Mouse (Mus musculus): ENCODE measurements around the gene Kcnk5. TPM values are rescaled to one million over a fixed set of nuclear protein-coding genes. Genes with fewer than 3 reads are reported as not detected.

Gene Kcnk5
- polyA plus RNA-seq, 1 experiment from 2014 or later: 5.1 TPM

GRCm38 (mm10) chr14:20149127-20150080 lies 32.2 kb downstream of the Kcnk5 start:
- Histone ChIP-seq H3K27me3 (ENCODE audit: insufficient read depth, low read length) (no peaks in the 10 kb centered on the region), H3K9me3 (ENCODE audit: low read length) (no peaks in the 10 kb centered on the region), H3K9ac (replicated peaks) (no peak overlapping the region), H3K4me3 (ENCODE audit: low read depth, low read length) (no peak overlapping the region), H3K4me2 (ENCODE audit: low read depth, low read length) (no peak overlapping the region), H3K4me1 (ENCODE audit: insufficient read depth) (no peaks in the 10 kb centered on the region), H3K27ac (ENCODE audit: low read depth) (no peak overlapping the region), H3K36me3 (replicated peaks; ENCODE audit: insufficient read depth, low read length) (0 out of 2 replicates have a peak, but pooled peaks cover 7% of the 10 kb centered on the region)
- TF ChIP-seq EP300 (IDR thresholded peaks at IDR 0.05; ENCODE audit: low read depth): no peak
- WGBS (ENCODE audit: insufficient replicate concordance): 80% methylated on average over 22 of the region's 22 CpGs
- DNase-seq (no peak), ATAC-seq (no peak)

- peaks cover 7% of the 10 kb centered on the region; the same call in 1 of the 2 replicates for H3K36me3 ChIP-seq (replicated peaks; ENCODE audit: insufficient read depth, low read length)
- H3K27ac ChIP-seq (ENCODE audit: low read depth): no peak overlapping the region
- H3K4me1 ChIP-seq (ENCODE audit: insufficient read depth): no peaks in the 10 kb centered on the region
- TF ChIP-seq CTCF (IDR thresholded peaks at IDR 0.05; ENCODE audit: low read depth): no peak
- TF ChIP-seq EP300 (IDR thresholded peaks at IDR 0.05; ENCODE audit: low read depth): no peak
- no peak overlapping the region for H3K9ac ChIP-seq (replicated peaks)
- H3K9me3 ChIP-seq (ENCODE audit: low read length): no peaks in the 10 kb centered on the region
- WGBS (ENCODE audit: insufficient replicate concordance): 84% methylated on average over 11 of the region's 11 CpGs
- no peak overlapping the region for H3K4me3 ChIP-seq (ENCODE audit: low read depth, low read length)
- H3K4me2 ChIP-seq (ENCODE audit: low read depth, low read length): no peak overlapping the region
- DNase-seq (no peak), ATAC-seq (no peak)
- no peaks in the 10 kb centered on the region for H3K27me3 ChIP-seq (ENCODE audit: insufficient read depth, low read length)
Measured at GRCm38 (mm10) chr14:20148514-20148913, 33.1 kb downstream of the Kcnk5 start.

DNA sequence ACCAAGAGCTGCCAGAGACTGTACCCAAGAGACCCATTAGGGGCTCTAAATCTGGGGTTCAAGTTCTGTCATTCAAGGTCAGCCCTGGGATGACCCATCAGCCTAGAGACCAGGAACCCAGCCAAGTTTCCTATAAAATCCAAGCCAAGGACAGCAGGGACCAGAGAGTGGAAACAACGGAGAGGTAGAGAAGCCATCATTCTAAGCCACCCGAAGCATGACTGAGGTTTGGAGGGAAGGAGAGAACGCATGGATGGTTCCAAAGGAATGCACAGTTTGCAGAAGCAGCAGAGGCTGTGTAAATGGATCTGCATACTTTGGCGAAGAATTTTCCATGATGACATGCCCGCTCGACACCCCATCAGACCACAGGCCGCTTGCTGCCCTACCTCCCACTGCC lies 33.8 kb downstream of the Kcnk5 start:
- no peaks in the 10 kb centered on the region for H3K4me1 ChIP-seq (ENCODE audit: insufficient read depth)
- no peak overlapping the region for H3K4me3 ChIP-seq (ENCODE audit: low read depth, low read length)
- no peaks in the 10 kb centered on the region for H3K9me3 ChIP-seq (ENCODE audit: low read length)
- TF ChIP-seq CTCF (IDR thresholded peaks at IDR 0.05; ENCODE audit: low read depth) (no peak), EP300 (IDR thresholded peaks at IDR 0.05; ENCODE audit: low read depth) (no peak)
- H3K36me3 ChIP-seq (replicated peaks; ENCODE audit: insufficient read depth, low read length): peaks cover 7% of the 10 kb centered on the region; the same call in 1 of the 2 replicates
- DNase-seq (no peak), ATAC-seq (no peak)
- no peaks in the 10 kb centered on the region for H3K27me3 ChIP-seq (ENCODE audit: insufficient read depth, low read length)
- no peak overlapping the region for H3K9ac ChIP-seq (replicated peaks)
- no peak overlapping the region for H3K27ac ChIP-seq (ENCODE audit: low read depth)
- WGBS (ENCODE audit: insufficient replicate concordance): 86% methylated on average over 7 of the region's 7 CpGs
- H3K4me2 ChIP-seq (ENCODE audit: low read depth, low read length): no peak overlapping the region

GRCm38 (mm10) chr14:20144093-20144492 lies 37.5 kb downstream of the Kcnk5 start:
- Histone ChIP-seq H3K4me2 (ENCODE audit: low read depth, low read length) (no peak overlapping the region), H3K27ac (ENCODE audit: low read depth) (no peak overlapping the region), H3K4me3 (ENCODE audit: low read depth, low read length) (no peak overlapping the region), H3K9me3 (ENCODE audit: low read length) (no peaks in the 10 kb centered on the region), H3K36me3 (replicated peaks; ENCODE audit: insufficient read depth, low read length) (peaks cover 10% of the 10 kb centered on the region; the same call in 1 of the 2 replicates), H3K4me1 (ENCODE audit: insufficient read depth) (no peaks in the 10 kb centered on the region), H3K9ac (replicated peaks) (no peak overlapping the region), H3K27me3 (ENCODE audit: insufficient read depth, low read length) (no peaks in the 10 kb centered on the region)
- DNase-seq (no peak), ATAC-seq (no peak)
- WGBS (ENCODE audit: insufficient replicate concordance): 79% methylated on average over 4 of the region's 4 CpGs
- TF ChIP-seq CTCF (IDR thresholded peaks at IDR 0.05; ENCODE audit: low read depth) (no peak), EP300 (IDR thresholded peaks at IDR 0.05; ENCODE audit: low read depth) (no peak)

- 80% methylated on average over 16 of the region's 16 CpGs for WGBS (ENCODE audit: insufficient replicate concordance)
- Histone ChIP-seq H3K4me1 (ENCODE audit: insufficient read depth) (no peaks in the 10 kb centered on the region), H3K9me3 (ENCODE audit: low read length) (no peaks in the 10 kb centered on the region), H3K27me3 (ENCODE audit: insufficient read depth, low read length) (no peaks in the 10 kb centered on the region), H3K4me2 (ENCODE audit: low read depth, low read length) (no peak within 1 kb of the TSS), H3K4me3 (ENCODE audit: low read depth, low read length) (no peak within 1 kb of the TSS), H3K36me3 (replicated peaks; ENCODE audit: insufficient read depth, low read length) (0 out of 2 replicates have a peak, but pooled peaks cover 3% of the 10 kb centered on the region), H3K27ac (ENCODE audit: low read depth) (no peak within 1 kb of the TSS), H3K9ac (replicated peaks) (no peak within 1 kb of the TSS)
- ATAC-seq (no peak), DNase-seq (no peak)
- TF ChIP-seq CTCF (IDR thresholded peaks at IDR 0.05; ENCODE audit: low read depth) (no peak), EP300 (IDR thresholded peaks at IDR 0.05; ENCODE audit: low read depth) (no peak)
Measured at GRCm38 (mm10) chr14:20138484-20139355, 42.9 kb downstream of the Kcnk5 start, which contains the start of gene Saysd1. Saysd1 (minus strand) TSS chr14:20138534.

All from liver, postnatal 0 days (tissue).